Mouse (Mus musculus) lung, embryonic 15.5 days (tissue): ENCODE results near the gene Prdx2. TPM values are rescaled to one million over a fixed set of nuclear protein-coding genes. Genes with fewer than 3 reads are reported as not detected.
A peak's percentile ranks its signal among the peaks of the same experiment; 100 is the strongest.

Experiments used
- ATAC-seq: fragments of 200-750 bp; cut with Nextera tagmentation; 2 replicates; pipeline ENCODE4 v1.8.0; 2017; ENCODE audit warnings: moderate number of reproducible peaks, borderline replicate concordance; ENCODE audit not compliant: low FRiP score, low TSS enrichment; ENCODE audit errors: extremely low read depth
- H3K27ac ChIP-seq: fragments of 300-500 bp; sonication (generic); 2 replicates; pipeline ENCODE4 v1.5.1; 2015; ENCODE audit warnings: moderate library complexity, mild to moderate bottlenecking, inconsistent platforms
- H3K27me3 ChIP-seq: fragments of 300-500 bp; sonication (generic); 2 replicates; pipeline ENCODE4 v1.6.1; 2015; ENCODE audit warnings: inconsistent platforms
- H3K36me3 ChIP-seq: fragments of 300-500 bp; sonication (generic); 2 replicates; pipeline ENCODE4 v1.6.1; 2015; ENCODE audit warnings: inconsistent platforms
- H3K4me1 ChIP-seq: fragments of 300-500 bp; sonication (generic); 2 replicates; pipeline ENCODE4 v1.6.1; 2015; ENCODE audit warnings: inconsistent platforms
- H3K4me2 ChIP-seq: fragments of 300-500 bp; sonication (generic); 2 replicates; pipeline ENCODE4 v1.6.1; 2015; ENCODE audit warnings: inconsistent platforms, mild to moderate bottlenecking, moderate library complexity
- H3K4me3 ChIP-seq: fragments of 300-500 bp; sonication (generic); 2 replicates; pipeline ENCODE4 v1.5.1; 2015; ENCODE audit warnings: mild to moderate bottlenecking, inconsistent platforms
- H3K9ac ChIP-seq: fragments of 300-500 bp; sonication (generic); 2 replicates; pipeline ENCODE4 v1.6.1; 2015; ENCODE audit warnings: inconsistent platforms
- H3K9me3 ChIP-seq: fragments of 300-500 bp; sonication (generic); 2 replicates; pipeline ENCODE4 v1.6.1; 2016; ENCODE audit warnings: inconsistent platforms
- WGBS: fragments of 180-500 bp; shearing (Covaris S2); methylation state at CpG from one replicate; pipeline ENCODE4 v1.1.7; 2015; 5-methylcytosine and 5-hydroxymethylcytosine counted together
- polyA plus RNA-seq: library from polyadenylated mRNA; unstranded; fragments of >200 nt; fragmentation: Nextera tagmentation; extraction: Ambion mirVana; gene quantifications from 2 replicates; pipeline ENCODE4 v1.2.1, GENCODE M21; 2015

The Prdx2 gene
- polyA plus RNA-seq = 727 and 733 TPM in 2 replicates

DNA sequence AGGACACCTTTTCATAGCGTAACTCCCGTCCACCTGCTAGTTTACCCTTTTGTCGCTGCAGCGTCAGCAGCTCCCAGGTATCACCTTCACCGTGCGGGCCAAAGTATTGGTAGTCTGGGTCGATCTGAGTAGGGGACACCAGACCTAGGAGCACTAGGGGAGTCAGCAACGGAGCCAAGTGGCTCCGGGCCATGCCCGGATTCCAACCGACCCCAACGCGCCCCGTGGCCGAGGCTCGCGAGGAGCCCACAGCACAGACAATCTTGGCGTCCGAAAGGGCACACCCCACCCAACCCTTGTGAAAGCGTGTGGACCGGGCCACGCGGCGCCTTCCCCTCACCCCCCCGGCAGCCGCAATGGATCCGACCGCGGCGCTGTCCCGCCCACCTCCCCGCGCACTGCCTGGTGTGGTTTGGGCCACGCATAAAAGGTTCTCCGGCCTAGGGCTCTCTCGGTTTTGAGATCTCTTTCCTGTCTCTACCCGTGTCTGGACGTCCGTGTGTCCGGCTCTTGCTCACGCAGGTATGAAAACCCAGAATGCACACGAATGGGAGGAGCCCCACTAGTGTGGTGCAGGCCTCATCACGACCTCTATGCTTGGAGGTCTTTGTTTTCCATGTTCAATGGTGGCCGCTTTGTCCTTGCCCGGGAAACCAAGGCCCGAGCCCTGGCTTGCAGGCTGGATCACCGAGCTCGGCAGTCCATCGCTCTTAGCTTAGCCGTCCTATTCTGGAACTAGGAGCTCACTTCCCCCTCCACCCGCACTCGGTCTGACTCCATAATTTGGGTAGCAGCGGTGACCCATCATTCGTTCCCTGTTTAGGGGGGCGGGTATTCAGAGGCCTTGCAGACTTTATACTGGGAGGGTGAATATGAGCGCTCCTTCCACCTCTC, at the start of gene Prdx2, which contains the start of the genes Gm49661 and Rnaseh2a:
TSS of gene Prdx2 (plus strand) at position 347 of the 894 bp plus-strand sequence.
TSS of gene Gm49661 (minus strand) at position 193 of the 894 bp plus-strand sequence.
TSS of gene Rnaseh2a (minus strand) at position 527 of the 894 bp plus-strand sequence.
- Histone ChIP-seq H3K4me3 (peak within 1 kb of the TSS; percentile 67), H3K4me1 (peaks cover 41% of the 10 kb centered on the region), H3K27ac (peak within 1 kb of the TSS; percentile 89), H3K4me2 (peak within 1 kb of the TSS; percentile 77), H3K9ac (peak within 1 kb of the TSS; percentile 83), H3K9me3 (no peaks in the 10 kb centered on the region), H3K27me3 (no peaks in the 10 kb centered on the region), H3K36me3 (peaks cover 35% of the 10 kb centered on the region)
- peak; percentile 65 for ATAC-seq
- WGBS = under 1% methylated on average over 56 of the region's 56 CpGs

DNA sequence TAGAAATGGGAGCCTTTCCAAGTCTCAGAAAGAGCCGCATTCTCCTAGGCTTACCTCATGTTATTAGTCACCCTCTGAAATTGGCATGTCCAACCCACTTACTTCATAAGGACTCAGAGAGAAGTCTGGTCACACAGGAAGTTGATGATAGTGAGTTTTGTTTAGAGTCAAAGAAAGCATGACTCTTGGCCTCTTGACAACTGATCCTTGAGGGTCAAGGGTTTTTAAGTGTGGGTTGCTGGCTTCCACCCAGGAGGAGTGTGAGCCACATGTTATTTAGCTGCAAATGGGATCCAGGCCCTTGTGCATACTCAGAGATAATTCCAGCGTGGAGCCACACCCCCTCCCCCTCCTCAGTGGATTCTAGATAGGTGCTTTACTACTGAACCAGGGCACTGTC, 47.8 kb upstream of the Prdx2 start:
- H3K36me3 ChIP-seq = no peaks in the 10 kb centered on the region; the same call in 1 of the 2 replicates

DNA sequence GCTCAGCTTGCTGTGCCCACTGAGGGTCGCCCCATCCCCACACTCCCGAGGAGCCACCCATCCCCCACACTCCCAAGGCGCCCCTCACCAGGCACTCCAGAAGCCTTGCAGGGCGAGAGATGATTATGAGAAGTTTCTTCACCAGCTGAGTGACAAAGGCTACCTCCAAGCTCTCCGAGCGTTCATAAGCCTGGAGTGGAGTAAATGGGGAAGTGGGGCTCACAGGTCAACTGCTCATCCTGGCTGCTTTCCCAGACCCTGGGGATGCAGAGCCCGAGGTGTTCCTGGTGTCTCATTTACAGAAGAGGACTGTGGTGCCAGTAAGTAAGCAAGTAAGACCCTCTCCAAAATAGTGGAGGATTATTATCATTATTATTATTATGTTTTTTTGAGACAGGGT, 43.8 kb upstream of the Prdx2 start:
- peaks cover 30% of the 10 kb centered on the region for H3K27me3 ChIP-seq
- no peaks in the 10 kb centered on the region for H3K9me3 ChIP-seq
- H3K27ac ChIP-seq = no peak overlapping the region
- H3K4me2 ChIP-seq = no peak overlapping the region
- H3K9ac ChIP-seq = no peak overlapping the region
- WGBS = 46% methylated on average over 7 of the region's 7 CpGs
- no peaks in the 10 kb centered on the region for H3K36me3 ChIP-seq
- peaks cover 8% of the 10 kb centered on the region; the same call in 1 of the 2 replicates for H3K4me1 ChIP-seq
- H3K4me3 ChIP-seq = no peak overlapping the region
- ATAC-seq = no peak

More for the DNA sequence above, 47.8 kb upstream of the Prdx2 start:
- H3K4me3 ChIP-seq = no peak overlapping the region
- no peak overlapping the region for H3K9ac ChIP-seq
- H3K4me1 ChIP-seq = no peaks in the 10 kb centered on the region
- no peak overlapping the region for H3K4me2 ChIP-seq
- no peak overlapping the region for H3K27ac ChIP-seq
- no peaks in the 10 kb centered on the region for H3K9me3 ChIP-seq
- WGBS = 55% methylated on average over 2 of the region's 2 CpGs
- peaks cover 31% of the 10 kb centered on the region for H3K27me3 ChIP-seq
- 0 out of 2 replicates have a peak, but pooled peaks have one; percentile 39 for ATAC-seq

DNA sequence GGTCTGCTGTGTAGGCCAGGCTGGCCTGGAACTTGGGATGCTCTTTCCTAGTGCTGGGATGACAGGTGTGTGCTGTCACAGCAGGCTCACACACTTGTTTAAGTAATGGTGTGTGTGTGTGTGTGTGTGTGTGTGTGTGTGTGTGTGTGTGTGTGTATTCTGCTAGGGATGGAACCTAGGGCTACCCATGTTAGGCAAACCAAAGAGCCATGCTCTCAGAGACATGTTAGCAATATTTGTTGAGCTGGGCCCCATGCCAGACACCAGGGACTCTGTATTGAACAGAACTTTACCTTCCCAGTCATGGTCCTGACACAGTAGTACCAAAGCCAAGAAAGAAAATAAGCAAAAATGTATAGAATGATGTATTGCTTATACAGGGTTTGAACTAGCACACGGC, 41.9 kb upstream of the Prdx2 start:
- H3K9ac ChIP-seq = no peak overlapping the region
- no peak overlapping the region for H3K27ac ChIP-seq
- H3K9me3 ChIP-seq = no peaks in the 10 kb centered on the region
- H3K4me1 ChIP-seq = peaks cover 8% of the 10 kb centered on the region; the same call in 1 of the 2 replicates
- no peak for ATAC-seq
- H3K4me3 ChIP-seq = no peak overlapping the region
- H3K27me3 ChIP-seq = peaks cover 45% of the 10 kb centered on the region
- H3K36me3 ChIP-seq = no peaks in the 10 kb centered on the region
- no peak overlapping the region for H3K4me2 ChIP-seq
- WGBS = 61% methylated on average over 1 of the region's 1 CpGs

DNA sequence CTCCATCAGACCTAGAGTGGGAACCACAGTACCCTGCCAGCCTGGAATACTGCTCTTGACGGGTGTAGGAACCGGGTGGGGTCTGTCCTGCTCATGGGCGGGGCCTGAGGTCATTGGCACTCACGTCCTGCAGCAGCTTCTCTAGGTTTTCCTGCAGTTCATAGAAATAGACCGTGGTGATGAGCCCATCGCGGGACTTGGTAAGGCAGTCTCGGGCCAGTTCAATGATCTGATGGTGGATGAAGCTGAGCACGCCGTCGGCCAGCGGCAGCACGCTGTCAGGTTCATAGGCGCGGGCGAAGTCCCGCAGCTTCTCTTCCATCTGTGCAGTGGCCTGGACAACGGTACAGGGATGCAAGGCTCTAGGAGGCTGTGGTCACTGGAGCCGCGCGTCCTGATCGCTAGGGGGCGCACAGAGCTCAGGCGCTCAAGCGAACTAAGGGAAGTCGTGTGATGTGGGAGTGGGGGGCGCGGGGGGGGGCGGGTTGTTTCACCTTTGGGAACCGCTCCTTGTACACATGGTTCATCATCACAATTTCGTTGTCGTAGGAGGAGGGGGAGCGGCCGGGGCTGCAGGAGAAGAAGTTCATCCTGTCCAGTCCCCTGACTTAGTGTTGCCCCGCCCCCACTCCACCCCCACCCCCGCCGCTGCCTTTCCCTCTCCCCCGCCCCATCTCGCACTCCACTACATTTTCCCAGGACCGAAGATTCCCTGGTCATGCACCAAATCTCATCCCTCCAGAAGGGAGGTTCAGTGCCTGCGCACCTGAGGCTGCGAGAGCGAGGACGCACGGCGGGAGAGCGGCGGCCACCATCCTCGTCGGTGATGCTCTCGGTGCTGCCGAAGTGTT, 40.7 kb upstream of the Prdx2 start:
- Histone ChIP-seq H3K9me3 (no peaks in the 10 kb centered on the region), H3K9ac (no peak overlapping the region), H3K4me1 (peaks cover 8% of the 10 kb centered on the region; the same call in 1 of the 2 replicates), H3K4me3 (peak overlapping the region; percentile 32), H3K4me2 (peak overlapping the region; percentile 69), H3K36me3 (no peaks in the 10 kb centered on the region), H3K27me3 (peaks cover 44% of the 10 kb centered on the region), H3K27ac (no peak overlapping the region)
- ATAC-seq = peak; percentile 58; the same call in 1 of the 2 replicates
- 2% methylated on average over 48 of the region's 52 CpGs for WGBS

DNA sequence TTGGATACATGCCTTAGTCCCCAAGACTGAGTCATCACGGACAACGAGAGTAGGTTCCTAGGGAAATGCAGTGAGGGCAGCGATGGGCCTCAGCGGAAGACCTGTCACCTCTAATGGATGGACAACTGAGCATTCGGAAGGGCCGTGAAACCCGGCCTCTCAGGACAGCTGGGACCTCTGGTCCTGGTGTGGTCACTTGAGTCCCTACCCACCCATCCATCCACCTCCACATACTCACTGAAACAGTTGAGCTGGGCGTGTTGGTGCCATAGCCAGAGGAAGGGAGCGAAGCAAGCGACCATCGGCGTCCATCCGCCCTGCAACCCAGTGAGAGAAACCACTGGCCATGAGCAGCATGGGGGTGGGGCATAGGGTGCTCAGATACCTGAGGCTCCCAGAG, 38.8 kb upstream of the Prdx2 start:
- no peak overlapping the region for H3K4me3 ChIP-seq
- no peak overlapping the region for H3K4me2 ChIP-seq
- no peaks in the 10 kb centered on the region for H3K9me3 ChIP-seq
- no peaks in the 10 kb centered on the region for H3K36me3 ChIP-seq
- H3K4me1 ChIP-seq = peaks cover 11% of the 10 kb centered on the region; the same call in 1 of the 2 replicates
- H3K27me3 ChIP-seq = peaks cover 60% of the 10 kb centered on the region
- no peak for ATAC-seq
- no peak overlapping the region for H3K27ac ChIP-seq
- H3K9ac ChIP-seq = no peak overlapping the region
- 82% methylated on average over 13 of the region's 13 CpGs for WGBS

DNA sequence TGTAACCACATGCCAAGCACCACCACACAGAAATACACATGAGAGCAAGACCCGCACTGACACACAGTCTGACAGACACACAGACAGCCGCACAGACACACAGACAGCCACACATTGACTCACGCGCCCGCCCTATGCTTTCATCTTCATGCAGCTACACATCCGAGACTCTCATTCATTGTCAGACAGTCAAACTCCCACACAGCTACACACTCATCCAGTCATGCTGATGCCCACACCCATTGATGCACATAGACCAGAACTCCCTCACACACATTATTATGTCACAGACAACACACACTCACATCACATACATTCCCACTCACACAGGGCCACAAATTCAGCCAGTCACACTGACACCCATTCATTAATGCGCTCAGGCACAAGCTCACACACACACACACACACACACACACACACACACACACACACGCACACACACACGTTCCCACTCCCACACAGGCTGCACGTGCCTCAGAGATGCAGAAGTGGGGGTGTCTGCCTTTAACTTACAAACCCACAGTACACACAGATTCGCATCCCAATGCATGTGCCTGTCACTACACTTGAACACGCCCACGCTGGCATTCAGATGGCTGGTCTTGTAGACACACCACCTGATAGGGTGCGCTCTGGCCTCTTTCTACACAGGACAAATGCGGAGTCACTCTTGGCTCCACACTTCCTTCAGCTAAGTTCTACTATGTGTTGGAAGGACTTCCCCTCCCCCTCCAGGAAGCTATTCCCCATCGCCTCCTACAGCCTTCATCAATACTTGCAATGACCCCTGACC, 35.4 kb upstream of the Prdx2 start:
- peaks cover 16% of the 10 kb centered on the region for H3K4me1 ChIP-seq
- no peaks in the 10 kb centered on the region for H3K9me3 ChIP-seq
- no peak overlapping the region for H3K27ac ChIP-seq
- WGBS = 76% methylated on average over 16 of the region's 16 CpGs
- no peak overlapping the region for H3K9ac ChIP-seq
- no peak overlapping the region for H3K4me3 ChIP-seq
- ATAC-seq = no peak
- no peaks in the 10 kb centered on the region for H3K36me3 ChIP-seq
- no peak overlapping the region for H3K4me2 ChIP-seq
- H3K27me3 ChIP-seq = peaks cover 89% of the 10 kb centered on the region

DNA sequence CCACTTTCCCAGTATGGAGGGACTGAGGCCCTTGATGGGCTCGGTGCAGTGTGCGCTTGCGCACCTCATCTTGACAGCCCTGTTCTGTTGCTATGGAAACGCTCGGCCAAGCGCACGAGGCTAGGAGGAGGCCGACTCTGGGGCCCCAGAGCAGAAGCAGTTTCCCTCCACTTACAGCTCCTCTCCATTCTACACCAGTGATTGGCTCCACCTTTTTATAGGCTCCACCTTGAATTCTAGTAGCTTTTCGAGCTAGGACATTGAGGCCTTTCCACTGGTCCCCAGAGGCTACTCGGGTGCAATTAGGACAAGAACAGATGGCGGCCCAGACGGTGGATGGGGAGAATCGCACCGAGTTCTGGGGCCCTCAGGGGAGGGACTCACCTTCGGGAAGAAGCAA, 34.5 kb upstream of the Prdx2 start:
- Histone ChIP-seq H3K4me1 (peaks cover 12% of the 10 kb centered on the region), H3K27me3 (peaks cover 86% of the 10 kb centered on the region), H3K4me2 (no peak overlapping the region), H3K9me3 (no peaks in the 10 kb centered on the region), H3K4me3 (no peak overlapping the region), H3K27ac (no peak overlapping the region), H3K9ac (no peak overlapping the region), H3K36me3 (no peaks in the 10 kb centered on the region)
- WGBS = under 1% methylated on average over 15 of the region's 15 CpGs
- ATAC-seq = no peak

DNA sequence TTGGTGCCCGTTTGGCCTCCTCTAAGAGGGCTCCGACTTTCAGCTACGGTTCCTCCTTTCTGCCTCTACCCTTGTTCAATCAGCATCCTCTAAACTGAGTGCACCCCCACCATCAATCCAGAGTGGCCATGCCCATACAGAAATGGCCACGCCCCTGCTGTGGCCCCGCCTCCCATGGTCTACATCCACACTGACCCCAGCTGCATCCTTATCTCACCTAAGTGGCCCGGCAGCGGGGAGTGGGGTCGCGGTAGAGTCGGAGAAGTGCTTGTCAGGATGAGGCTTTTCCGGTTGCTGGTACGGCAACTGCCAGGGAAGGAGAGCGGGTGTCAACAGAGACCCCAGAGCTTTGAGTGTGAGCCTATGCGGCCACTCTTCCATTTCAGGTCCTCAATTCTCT, 33.9 kb upstream of the Prdx2 start:
- peak; percentile 48; the same call in 1 of the 2 replicates for ATAC-seq
- WGBS = 4% methylated on average over 14 of the region's 14 CpGs
- Histone ChIP-seq H3K4me3 (no peak overlapping the region), H3K9ac (no peak overlapping the region), H3K36me3 (no peaks in the 10 kb centered on the region), H3K27ac (no peak overlapping the region), H3K4me1 (peaks cover 12% of the 10 kb centered on the region), H3K4me2 (no peak overlapping the region), H3K27me3 (peaks cover 80% of the 10 kb centered on the region), H3K9me3 (no peaks in the 10 kb centered on the region)

DNA sequence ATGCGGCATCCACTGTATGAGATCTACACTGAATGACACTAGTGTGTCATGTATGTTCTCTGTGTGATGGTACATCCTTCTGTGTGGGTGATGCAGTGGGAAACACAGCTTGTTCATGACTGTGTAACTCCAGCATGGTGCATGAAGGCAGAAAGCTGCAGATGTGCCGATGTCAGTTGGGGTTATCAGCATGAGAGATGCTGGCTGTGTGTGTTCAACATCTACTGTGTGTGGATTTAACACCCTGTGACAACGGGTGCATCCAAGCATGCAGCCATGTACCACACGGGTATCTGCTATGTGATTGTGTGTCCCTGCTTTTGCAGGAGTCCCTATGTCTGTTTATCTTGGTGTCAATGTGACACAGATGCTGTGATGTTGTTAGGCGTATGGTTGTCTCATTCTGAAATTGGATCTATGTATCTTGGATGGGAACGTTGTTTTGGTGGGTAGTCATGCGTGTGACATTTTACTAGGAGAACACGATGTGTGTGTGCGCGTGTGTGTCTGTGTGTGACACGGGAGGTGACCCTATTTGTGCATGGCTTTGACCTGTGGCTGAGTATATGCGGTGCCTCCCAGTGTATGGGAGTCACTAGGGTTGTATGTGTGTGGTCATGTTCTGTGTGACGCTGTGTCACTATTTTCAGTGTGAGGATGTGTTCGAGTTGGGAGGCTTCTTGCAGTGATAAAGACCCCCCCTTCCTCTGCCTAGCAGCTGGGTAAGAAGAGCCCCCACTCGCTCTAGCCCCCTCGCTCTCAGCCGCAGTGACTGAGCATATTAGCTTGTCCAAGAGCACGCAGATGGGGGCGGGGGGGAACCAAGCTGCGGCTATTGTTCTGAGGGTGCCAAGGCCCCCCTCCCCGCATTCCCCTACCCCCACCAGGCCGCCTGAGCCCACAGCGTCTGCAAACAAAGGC, 33.1 kb upstream of the Prdx2 start:
- peak overlapping the region; percentile 32 for H3K4me3 ChIP-seq
- H3K4me1 ChIP-seq = peaks cover 12% of the 10 kb centered on the region
- H3K9me3 ChIP-seq = no peaks in the 10 kb centered on the region
- peaks cover 76% of the 10 kb centered on the region for H3K27me3 ChIP-seq
- peak overlapping the region; percentile 64 for H3K4me2 ChIP-seq
- no peak overlapping the region for H3K27ac ChIP-seq
- 22% methylated on average over 23 of the region's 23 CpGs for WGBS
- H3K9ac ChIP-seq = no peak overlapping the region
- no peak for ATAC-seq
- H3K36me3 ChIP-seq = no peaks in the 10 kb centered on the region
